Mouse (Mus musculus): Measurements from ENCODE around the gene Ppp3ca. TPM values are rescaled to one million over a fixed set of nuclear protein-coding genes. Genes with fewer than 3 reads are reported as not detected.

The Ppp3ca gene
- polyA plus RNA-seq, 1 experiment from 2014 or later = 37.3 TPM

- H3K9ac ChIP-seq (ENCODE audit: low read depth, low read length) = no peak overlapping the region
- no peak overlapping the region for H3K27ac ChIP-seq (ENCODE audit: low read depth, low read length)
- no peak overlapping the region for H3K4me2 ChIP-seq (replicated peaks; ENCODE audit: low read depth)
- H3K4me1 ChIP-seq (replicated peaks; ENCODE audit: control insufficient read depth, insufficient read depth, low read length) = no peaks in the 10 kb centered on the region
- no peaks in the 10 kb centered on the region for H3K9me3 ChIP-seq (ENCODE audit: control insufficient read depth)
- H3K27me3 ChIP-seq (replicated peaks; ENCODE audit: control insufficient read depth, insufficient read depth, low read length) = no peaks in the 10 kb centered on the region
- no peak for TF ChIP-seq CTCF (IDR thresholded peaks at IDR 0.05; ENCODE audit: low read depth)
- ATAC-seq = no peak
- no peaks in the 10 kb centered on the region for H3K36me3 ChIP-seq (ENCODE audit: control insufficient read depth, insufficient read depth)
- WGBS = 75% methylated on average over 5 of the region's 5 CpGs
- H3K4me3 ChIP-seq (ENCODE audit: low read depth, low read length) = no peak overlapping the region
These were observed 71.7 kb downstream of the Ppp3ca start for GRCm38 (mm10) chr3:136741659-136742058.

DNA sequence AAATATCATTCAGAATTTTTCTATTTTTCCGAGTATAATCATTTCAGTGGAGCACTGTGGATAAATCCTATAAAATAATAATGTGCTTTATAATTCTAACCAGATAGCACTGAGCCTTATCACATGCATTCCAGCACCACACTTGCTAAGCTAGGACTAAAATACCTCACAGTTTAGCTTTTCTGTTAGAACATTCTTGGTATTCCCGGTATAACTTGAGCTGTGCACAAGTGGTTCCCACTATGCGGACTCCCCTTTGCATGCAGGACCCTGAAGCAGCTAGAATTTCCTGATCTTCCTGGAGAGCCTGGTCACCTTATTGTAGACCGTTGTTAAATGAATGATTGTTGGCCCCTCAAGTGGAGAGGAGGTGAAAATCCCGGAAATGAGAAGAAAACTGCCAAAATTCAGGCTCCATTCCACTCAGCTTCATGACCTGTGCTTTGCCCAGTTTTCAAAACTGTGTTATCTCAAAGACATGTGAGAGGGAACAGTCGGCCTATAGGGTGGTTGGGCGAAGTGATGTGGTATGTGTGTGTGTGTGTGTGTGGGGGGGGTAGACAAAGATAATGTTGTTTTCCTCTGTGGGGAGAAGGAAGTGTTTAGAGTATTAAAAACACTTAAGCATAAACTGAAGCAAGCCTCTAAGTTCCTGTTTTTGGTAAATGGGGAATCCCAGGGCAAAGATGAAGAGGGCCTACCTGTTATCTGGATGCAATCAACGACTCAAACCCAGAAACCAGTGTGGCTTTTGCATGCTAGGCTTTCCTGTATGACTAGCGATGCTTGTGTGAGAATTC is 72.5 kb downstream of the Ppp3ca start:
- Histone ChIP-seq H3K27ac (ENCODE audit: low read depth, low read length) (no peak overlapping the region), H3K4me3 (ENCODE audit: low read depth, low read length) (no peak overlapping the region), H3K36me3 (ENCODE audit: control insufficient read depth, insufficient read depth) (no peaks in the 10 kb centered on the region), H3K9ac (ENCODE audit: low read depth, low read length) (no peak overlapping the region), H3K4me2 (replicated peaks; ENCODE audit: low read depth) (no peak overlapping the region), H3K9me3 (ENCODE audit: control insufficient read depth) (no peaks in the 10 kb centered on the region), H3K27me3 (replicated peaks; ENCODE audit: control insufficient read depth, insufficient read depth, low read length) (no peaks in the 10 kb centered on the region), H3K4me1 (replicated peaks; ENCODE audit: control insufficient read depth, insufficient read depth, low read length) (no peaks in the 10 kb centered on the region)
- no peak for ATAC-seq
- 79% methylated on average over 9 of the region's 9 CpGs for WGBS
- TF ChIP-seq CTCF (IDR thresholded peaks at IDR 0.05; ENCODE audit: low read depth) = no peak

DNA sequence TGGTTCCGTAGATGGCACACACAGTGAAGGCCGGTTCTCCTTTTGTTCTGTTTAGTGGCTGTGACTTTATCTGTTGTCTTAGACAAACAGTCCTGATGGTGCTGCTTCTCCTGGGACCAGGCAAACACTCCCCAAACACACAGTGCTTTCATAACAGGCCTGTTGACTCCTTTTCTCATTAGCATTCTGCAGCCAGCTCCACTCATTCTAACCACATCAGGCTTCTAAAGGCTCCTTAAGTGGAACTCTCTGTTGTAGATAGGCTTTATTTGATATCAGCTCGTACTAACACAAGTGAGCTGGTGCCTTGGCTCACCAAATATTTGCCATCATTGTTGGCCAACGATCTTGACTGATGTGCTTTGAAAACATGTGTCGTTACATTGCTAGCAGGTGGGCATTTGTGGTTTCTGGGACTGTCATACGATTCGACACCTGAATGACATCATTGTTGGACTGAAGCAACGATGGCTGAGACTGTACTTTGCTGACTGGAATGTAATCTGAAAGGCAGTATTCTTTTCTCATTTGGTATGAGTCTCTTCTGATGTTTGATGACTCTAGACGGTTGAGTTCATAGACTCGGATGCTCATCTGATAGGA is 74.5 kb downstream of the Ppp3ca start:
- WGBS = 74% methylated on average over 10 of the region's 10 CpGs
- H3K4me1 ChIP-seq (replicated peaks; ENCODE audit: control insufficient read depth, insufficient read depth, low read length) = no peaks in the 10 kb centered on the region

DNA sequence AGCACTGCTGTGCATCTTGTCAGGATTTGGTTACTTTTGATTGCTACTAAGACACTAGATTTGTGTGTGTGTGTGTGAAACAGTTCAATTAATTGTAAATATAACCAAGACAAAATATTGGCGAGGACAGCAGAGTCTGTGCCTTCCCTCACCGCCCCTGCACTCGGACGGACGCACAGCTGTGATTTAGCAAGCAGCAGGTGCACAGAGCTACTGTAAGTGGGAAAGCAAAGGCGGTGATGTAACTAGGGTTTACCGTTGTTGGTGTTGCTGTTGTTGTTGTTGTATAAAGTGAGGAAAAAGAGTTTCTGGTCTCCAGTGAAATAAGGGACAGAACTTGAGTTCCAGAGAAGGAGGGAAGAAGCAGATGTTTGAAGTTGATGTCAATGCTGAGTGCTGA is 75.5 kb downstream of the Ppp3ca start:
- Histone ChIP-seq H3K27ac (ENCODE audit: low read depth, low read length) (no peak overlapping the region), H3K9me3 (ENCODE audit: control insufficient read depth) (no peaks in the 10 kb centered on the region), H3K4me2 (replicated peaks; ENCODE audit: low read depth) (no peak overlapping the region), H3K4me1 (replicated peaks; ENCODE audit: control insufficient read depth, insufficient read depth, low read length) (no peaks in the 10 kb centered on the region), H3K9ac (ENCODE audit: low read depth, low read length) (no peak overlapping the region), H3K36me3 (ENCODE audit: control insufficient read depth, insufficient read depth) (no peaks in the 10 kb centered on the region), H3K27me3 (replicated peaks; ENCODE audit: control insufficient read depth, insufficient read depth, low read length) (no peaks in the 10 kb centered on the region), H3K4me3 (ENCODE audit: low read depth, low read length) (no peak overlapping the region)
- 83% methylated on average over 7 of the region's 7 CpGs for WGBS
- ATAC-seq = no peak
- no peak for TF ChIP-seq CTCF (IDR thresholded peaks at IDR 0.05; ENCODE audit: low read depth)

More for the DNA sequence above, 74.5 kb downstream of the Ppp3ca start:
- no peak overlapping the region for H3K4me2 ChIP-seq (replicated peaks; ENCODE audit: low read depth)
- no peak overlapping the region for H3K27ac ChIP-seq (ENCODE audit: low read depth, low read length)
- H3K36me3 ChIP-seq (ENCODE audit: control insufficient read depth, insufficient read depth) = no peaks in the 10 kb centered on the region
- H3K9ac ChIP-seq (ENCODE audit: low read depth, low read length) = no peak overlapping the region
- H3K9me3 ChIP-seq (ENCODE audit: control insufficient read depth) = no peaks in the 10 kb centered on the region
- H3K4me3 ChIP-seq (ENCODE audit: low read depth, low read length) = no peak overlapping the region
- H3K27me3 ChIP-seq (replicated peaks; ENCODE audit: control insufficient read depth, insufficient read depth, low read length) = no peaks in the 10 kb centered on the region
- no peak for ATAC-seq
- no peak for TF ChIP-seq CTCF (IDR thresholded peaks at IDR 0.05; ENCODE audit: low read depth)

- Histone ChIP-seq H3K9me3 (ENCODE audit: control insufficient read depth) (no peaks in the 10 kb centered on the region), H3K4me1 (replicated peaks; ENCODE audit: control insufficient read depth, insufficient read depth, low read length) (no peaks in the 10 kb centered on the region), H3K27ac (ENCODE audit: low read depth, low read length) (no peak overlapping the region), H3K9ac (ENCODE audit: low read depth, low read length) (no peak overlapping the region), H3K4me2 (replicated peaks; ENCODE audit: low read depth) (no peak overlapping the region), H3K4me3 (ENCODE audit: low read depth, low read length) (no peak overlapping the region), H3K27me3 (replicated peaks; ENCODE audit: control insufficient read depth, insufficient read depth, low read length) (no peaks in the 10 kb centered on the region), H3K36me3 (ENCODE audit: control insufficient read depth, insufficient read depth) (no peaks in the 10 kb centered on the region)
- no peak for ATAC-seq
- no peak for TF ChIP-seq CTCF (IDR thresholded peaks at IDR 0.05; ENCODE audit: low read depth)
- 90% methylated on average over 6 of the region's 6 CpGs for WGBS
These were observed 79.0 kb downstream of the Ppp3ca start for GRCm38 (mm10) chr3:136748761-136749476.

- Histone ChIP-seq H3K4me2 (replicated peaks; ENCODE audit: low read depth) (no peak overlapping the region), H3K27ac (ENCODE audit: low read depth, low read length) (no peak overlapping the region), H3K9me3 (ENCODE audit: control insufficient read depth) (no peaks in the 10 kb centered on the region), H3K4me1 (replicated peaks; ENCODE audit: control insufficient read depth, insufficient read depth, low read length) (no peaks in the 10 kb centered on the region), H3K36me3 (ENCODE audit: control insufficient read depth, insufficient read depth) (no peaks in the 10 kb centered on the region), H3K4me3 (ENCODE audit: low read depth, low read length) (no peak overlapping the region), H3K27me3 (replicated peaks; ENCODE audit: control insufficient read depth, insufficient read depth, low read length) (no peaks in the 10 kb centered on the region), H3K9ac (ENCODE audit: low read depth, low read length) (no peak overlapping the region)
- no peak for ATAC-seq
- no peak for TF ChIP-seq CTCF (IDR thresholded peaks at IDR 0.05; ENCODE audit: low read depth)
These were observed 79.5 kb downstream of the Ppp3ca start for GRCm38 (mm10) chr3:136749477-136749797.
